Mouse (Mus musculus): ENCODE measurements at regions not wholly inside any gene's neighbourhood (a gene's known extent, or its start where the extent isn't known, plus 50 kb on each side); places are given as distances from the start of the nearest gene placed in this dataset.

GRCm38 (mm10) chr6:127835666-127836065 is 51.7 kb upstream of the Tspan11 start:
- Histone ChIP-seq H3K36me3 (replicated peaks) (no peaks in the 10 kb centered on the region), H3K27me3 (ENCODE audit: insufficient read depth, low read length) (no peaks in the 10 kb centered on the region), H3K4me3 (ENCODE audit: low read depth, low read length) (no peak overlapping the region), H3K9me3 (replicated peaks) (peaks cover 64% of the 10 kb centered on the region), H3K4me1 (ENCODE audit: insufficient read depth, low read depth, low read length) (no peaks in the 10 kb centered on the region)
- DNase-seq (ENCODE audit: low spot score) (no peak), ATAC-seq (ENCODE audit: extremely low read depth, insufficient number of reproducible peaks, low FRiP score, poor library complexity, severe bottlenecking) (no peak)
- no peak for TF ChIP-seq POLR2AphosphoS5 (IDR thresholded peaks at IDR 0.05; ENCODE audit: insufficient replicate concordance, low read depth, low read length)
- no peak for TF ChIP-seq CTCF (IDR thresholded peaks at IDR 0.05; ENCODE audit: low read depth, low read length)
- TF ChIP-seq GATA2 (IDR thresholded peaks at IDR 0.05; ENCODE audit: borderline replicate concordance, low read depth, low read length): no peak
- no peak for TF ChIP-seq TAL1 (conservative IDR thresholded peaks at IDR 0.05; ENCODE audit: low read depth, low read length)
- no peak for TF ChIP-seq GATA1 (IDR thresholded peaks at IDR 0.05; ENCODE audit: borderline replicate concordance, low read length)

- TF ChIP-seq POLR2AphosphoS5 (IDR thresholded peaks at IDR 0.05; ENCODE audit: insufficient replicate concordance, low read depth, low read length): no peak
- no peak for TF ChIP-seq GATA1 (IDR thresholded peaks at IDR 0.05; ENCODE audit: borderline replicate concordance, low read length)
- TF ChIP-seq TAL1 (conservative IDR thresholded peaks at IDR 0.05; ENCODE audit: low read depth, low read length): no peak
- TF ChIP-seq CTCF (IDR thresholded peaks at IDR 0.05; ENCODE audit: low read depth, low read length): no peak
- no peak for TF ChIP-seq GATA2 (IDR thresholded peaks at IDR 0.05; ENCODE audit: borderline replicate concordance, low read depth, low read length)
- H3K27me3 ChIP-seq (ENCODE audit: insufficient read depth, low read length): no peaks in the 10 kb centered on the region
- H3K9me3 ChIP-seq (replicated peaks): peaks cover 58% of the 10 kb centered on the region
- H3K4me1 ChIP-seq (ENCODE audit: insufficient read depth, low read depth, low read length): no peaks in the 10 kb centered on the region
- H3K36me3 ChIP-seq (replicated peaks): no peaks in the 10 kb centered on the region
- H3K4me3 ChIP-seq (ENCODE audit: low read depth, low read length): no peak overlapping the region
- no peak for ATAC-seq (ENCODE audit: extremely low read depth, insufficient number of reproducible peaks, low FRiP score, poor library complexity, severe bottlenecking)
- DNase-seq (ENCODE audit: low spot score): no peak
Observed at GRCm38 (mm10) chr6:127828344-127828743, 59.0 kb upstream of the Tspan11 start.

- Histone ChIP-seq H3K4me1 (ENCODE audit: insufficient read depth, low read depth, low read length) (no peaks in the 10 kb centered on the region), H3K36me3 (replicated peaks) (no peaks in the 10 kb centered on the region), H3K27me3 (ENCODE audit: insufficient read depth, low read length) (no peaks in the 10 kb centered on the region), H3K9me3 (replicated peaks) (peaks cover 57% of the 10 kb centered on the region), H3K4me3 (ENCODE audit: low read depth, low read length) (no peak overlapping the region)
- no peak for DNase-seq (ENCODE audit: low spot score)
- no peak for ATAC-seq (ENCODE audit: extremely low read depth, insufficient number of reproducible peaks, low FRiP score, poor library complexity, severe bottlenecking)
- TF ChIP-seq POLR2AphosphoS5 (IDR thresholded peaks at IDR 0.05; ENCODE audit: insufficient replicate concordance, low read depth, low read length) (no peak), GATA2 (IDR thresholded peaks at IDR 0.05; ENCODE audit: borderline replicate concordance, low read depth, low read length) (no peak), GATA1 (IDR thresholded peaks at IDR 0.05; ENCODE audit: borderline replicate concordance, low read length) (no peak), CTCF (IDR thresholded peaks at IDR 0.05; ENCODE audit: low read depth, low read length) (no peak), TAL1 (conservative IDR thresholded peaks at IDR 0.05; ENCODE audit: low read depth, low read length) (no peak)
Observed at GRCm38 (mm10) chr6:127825503-127825902, 56.2 kb upstream of the Prmt8 start.

GRCm38 (mm10) chr6:127823718-127824117 is 54.4 kb upstream of the Prmt8 start:
- DNase-seq (ENCODE audit: low spot score) (no peak), ATAC-seq (ENCODE audit: extremely low read depth, insufficient number of reproducible peaks, low FRiP score, poor library complexity, severe bottlenecking) (no peak)
- Histone ChIP-seq H3K9me3 (replicated peaks) (peaks cover 62% of the 10 kb centered on the region), H3K4me1 (ENCODE audit: insufficient read depth, low read depth, low read length) (no peaks in the 10 kb centered on the region), H3K4me3 (ENCODE audit: low read depth, low read length) (no peak overlapping the region), H3K27me3 (ENCODE audit: insufficient read depth, low read length) (no peaks in the 10 kb centered on the region), H3K36me3 (replicated peaks) (no peaks in the 10 kb centered on the region)
- TF ChIP-seq GATA2 (IDR thresholded peaks at IDR 0.05; ENCODE audit: borderline replicate concordance, low read depth, low read length): no peak
- TF ChIP-seq CTCF (IDR thresholded peaks at IDR 0.05; ENCODE audit: low read depth, low read length): no peak
- TF ChIP-seq GATA1 (IDR thresholded peaks at IDR 0.05; ENCODE audit: borderline replicate concordance, low read length): no peak
- TF ChIP-seq TAL1 (conservative IDR thresholded peaks at IDR 0.05; ENCODE audit: low read depth, low read length): no peak
- TF ChIP-seq POLR2AphosphoS5 (IDR thresholded peaks at IDR 0.05; ENCODE audit: insufficient replicate concordance, low read depth, low read length): no peak

GRCm38 (mm10) chr6:127820523-127820922 is 51.3 kb upstream of the Prmt8 start:
- no peaks in the 10 kb centered on the region for H3K27me3 ChIP-seq (ENCODE audit: insufficient read depth, low read length)
- DNase-seq (ENCODE audit: low spot score): no peak
- H3K36me3 ChIP-seq (replicated peaks): no peaks in the 10 kb centered on the region
- peaks cover 66% of the 10 kb centered on the region for H3K9me3 ChIP-seq (replicated peaks)
- no peak for ATAC-seq (ENCODE audit: extremely low read depth, insufficient number of reproducible peaks, low FRiP score, poor library complexity, severe bottlenecking)
- no peak overlapping the region for H3K4me3 ChIP-seq (ENCODE audit: low read depth, low read length)
- H3K4me1 ChIP-seq (ENCODE audit: insufficient read depth, low read depth, low read length): no peaks in the 10 kb centered on the region
- no peak for TF ChIP-seq GATA1 (IDR thresholded peaks at IDR 0.05; ENCODE audit: borderline replicate concordance, low read length)
- TF ChIP-seq POLR2AphosphoS5 (IDR thresholded peaks at IDR 0.05; ENCODE audit: insufficient replicate concordance, low read depth, low read length): no peak

All from G1E (cell line).